Mouse (Mus musculus): ENCODE measurements around the gene Arf6.
"Not testable (repeated sequence)": the region's sequence is repeated elsewhere in the genome, so short reads cannot be mapped to it uniquely, and the experiment has no call there.

The Arf6 gene

GRCm38 (mm10) chr12:69371854-69372671 lies at the start of gene Arf6, which contains the start of gene Gm9887:
Gene Arf6, plus strand, starts transcription at chr12:69372150.
Gene Gm9887, minus strand, starts transcription at chr12:69372458.
- DNase-seq (ENCODE audit: low spot score): peak; percentile 100

- no peak for DNase-seq (ENCODE audit: low spot score)
Observed at GRCm38 (mm10) chr12:69331187-69331586, 40.8 kb upstream of the Arf6 start.

DNA sequence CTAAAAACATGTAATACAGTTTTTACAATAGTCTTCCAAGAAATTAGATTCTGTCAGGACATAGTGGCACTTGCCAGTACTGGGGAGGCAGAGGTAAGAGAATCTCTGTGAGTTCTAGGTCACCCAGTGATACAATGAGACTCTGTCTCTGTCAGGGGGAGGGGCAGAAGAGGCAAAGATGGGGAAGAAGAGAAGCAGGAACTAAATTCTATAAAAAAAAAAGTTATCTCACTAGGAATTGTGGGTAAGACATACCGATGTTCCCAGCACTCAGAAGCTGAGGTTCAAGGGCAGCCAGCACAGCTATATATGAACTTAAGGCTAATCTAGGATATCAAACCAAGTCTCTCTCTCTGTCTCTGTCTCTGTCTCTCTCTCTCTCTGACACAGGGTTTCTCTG lies 39.8 kb upstream of the Arf6 start:
- no peak for DNase-seq (ENCODE audit: low spot score)

GRCm38 (mm10) chr12:69333547-69333946 lies 38.4 kb upstream of the Arf6 start:
- DNase-seq (ENCODE audit: low spot score): peak; percentile 52

GRCm38 (mm10) chr12:69349928-69350327 lies 22.0 kb upstream of the Arf6 start:
- DNase-seq (ENCODE audit: low spot score): no peak

GRCm38 (mm10) chr12:69351685-69352084 lies 20.3 kb upstream of the Arf6 start:
- DNase-seq (ENCODE audit: low spot score): no peak

DNA sequence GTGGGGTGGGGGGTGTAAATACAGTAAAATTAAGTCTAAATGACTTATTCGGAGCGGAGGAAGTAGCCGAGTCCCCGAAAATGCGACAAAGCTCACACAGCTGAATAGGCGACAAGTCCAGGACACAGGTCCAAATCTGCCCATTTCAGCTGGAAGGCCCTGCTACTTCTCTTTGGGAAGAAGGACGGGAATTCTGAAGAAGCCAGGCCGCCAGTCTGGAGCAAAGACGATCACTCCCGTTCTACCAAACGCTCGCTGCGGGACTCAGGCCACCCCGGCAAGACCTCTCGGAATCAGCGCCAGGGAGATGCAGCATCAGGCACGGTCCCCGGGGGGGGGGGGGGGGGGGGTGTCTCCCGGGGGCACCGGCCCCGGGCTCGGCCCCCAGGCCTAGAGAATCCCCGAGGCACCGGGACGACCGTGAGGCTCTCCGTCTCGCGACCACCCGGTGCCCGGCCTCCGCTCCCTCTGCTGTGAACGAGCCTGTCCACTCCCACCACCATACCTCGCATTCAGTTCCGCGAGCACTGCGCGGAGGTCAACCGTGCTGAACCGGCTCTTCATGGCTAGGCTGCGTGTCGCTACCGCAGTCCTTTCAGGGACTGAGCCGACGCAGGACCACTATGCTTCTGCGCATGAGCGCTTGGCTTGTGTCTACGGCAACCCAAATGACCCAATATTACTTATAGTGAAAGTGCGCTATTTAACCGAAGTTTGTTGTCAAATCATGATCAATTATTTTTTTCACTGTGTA lies 15.2 kb upstream of the Arf6 start, which contains the start of gene Nemf:
Gene Nemf (minus strand): TSS at position 620 of the 754 bp plus-strand sequence.
- peak; percentile 83 for DNase-seq (ENCODE audit: low spot score)

DNA sequence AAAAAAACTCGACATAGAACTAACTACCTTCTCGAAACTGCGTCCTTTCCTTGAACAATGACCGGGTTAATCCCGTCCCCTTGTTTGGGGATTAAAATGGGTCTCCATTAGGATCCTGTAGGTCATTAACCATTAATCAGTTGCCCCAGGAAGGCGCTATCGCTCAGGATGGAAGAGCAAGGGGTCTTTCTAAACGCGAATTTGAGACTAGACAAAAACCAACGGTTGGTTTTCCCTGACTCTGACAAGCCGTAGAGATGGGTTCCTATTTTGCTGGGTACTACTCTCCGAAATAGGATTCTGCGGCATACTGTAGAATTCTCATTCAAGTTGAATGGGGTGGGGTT lies 14.7 kb upstream of the Arf6 start:
- DNase-seq (ENCODE audit: low spot score): no peak

DNA sequence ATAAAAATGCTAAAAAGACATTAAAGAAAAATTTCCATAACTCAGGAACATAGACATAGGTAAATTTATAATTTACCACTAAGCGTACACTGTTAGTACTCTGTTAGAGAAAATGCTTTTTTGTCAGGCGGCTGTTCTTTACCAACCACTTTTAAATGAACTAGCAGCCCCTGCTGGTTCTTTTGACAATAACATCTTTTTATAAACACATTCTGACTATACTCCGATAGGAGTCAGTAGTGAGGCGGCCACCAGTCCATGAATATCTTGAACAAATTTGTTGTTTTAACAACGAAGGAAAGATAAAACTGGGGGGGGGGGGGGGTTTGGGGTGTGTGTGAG lies 11.3 kb upstream of the Arf6 start:
- DNase-seq (ENCODE audit: low spot score): no peak

- peak; percentile 99 for DNase-seq (ENCODE audit: low spot score)
Observed at GRCm38 (mm10) chr12:69360997-69361899, 10.7 kb upstream of the Arf6 start.

GRCm38 (mm10) chr12:69361919-69362318 lies 10.0 kb upstream of the Arf6 start:
- DNase-seq (ENCODE audit: low spot score): no peak

DNA sequence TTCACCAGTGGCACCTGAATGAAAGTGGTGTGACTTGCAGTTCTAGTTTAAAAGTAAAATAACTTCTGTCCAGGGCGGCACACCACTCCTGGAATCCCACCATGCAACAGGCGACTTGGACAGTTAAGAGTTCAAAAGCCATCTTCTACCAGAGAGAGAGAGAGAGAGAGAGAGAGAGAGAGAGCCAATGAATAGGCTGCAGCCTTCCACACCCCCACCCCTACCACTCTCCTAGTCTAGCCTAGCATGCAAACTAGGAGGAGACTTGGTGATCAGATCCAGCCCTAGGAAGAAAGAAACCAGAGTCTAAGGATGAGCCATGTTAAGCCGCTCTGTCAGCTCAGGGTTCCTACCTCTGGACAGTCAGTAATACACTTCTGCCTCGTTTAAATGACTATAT lies 9.6 kb upstream of the Arf6 start:
- no peak for DNase-seq (ENCODE audit: low spot score)

DNA sequence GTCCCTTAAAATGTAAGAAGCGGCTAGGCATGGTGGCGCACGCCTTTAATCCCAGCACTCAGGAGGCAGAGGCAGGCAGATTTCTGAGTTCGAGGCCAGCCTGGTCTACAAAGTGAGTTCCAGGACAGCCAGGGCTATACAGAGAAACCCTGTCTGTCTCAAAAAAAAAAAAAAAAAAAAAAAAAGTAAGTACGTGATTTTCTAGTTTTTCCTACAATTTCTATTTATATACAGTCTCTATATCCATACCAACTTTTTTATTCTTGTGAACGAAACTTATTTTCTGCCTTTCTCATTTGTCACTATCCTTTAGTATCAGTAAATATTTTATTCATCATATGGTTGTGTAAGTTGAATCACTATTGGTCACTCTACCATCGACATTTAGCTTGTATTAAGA lies 8.8 kb upstream of the Arf6 start:
- not testable (repeated sequence) for DNase-seq (ENCODE audit: low spot score)

- peak; percentile 87 for DNase-seq (ENCODE audit: low spot score)
Observed at GRCm38 (mm10) chr12:69363899-69364762, 7.8 kb upstream of the Arf6 start.

DNA sequence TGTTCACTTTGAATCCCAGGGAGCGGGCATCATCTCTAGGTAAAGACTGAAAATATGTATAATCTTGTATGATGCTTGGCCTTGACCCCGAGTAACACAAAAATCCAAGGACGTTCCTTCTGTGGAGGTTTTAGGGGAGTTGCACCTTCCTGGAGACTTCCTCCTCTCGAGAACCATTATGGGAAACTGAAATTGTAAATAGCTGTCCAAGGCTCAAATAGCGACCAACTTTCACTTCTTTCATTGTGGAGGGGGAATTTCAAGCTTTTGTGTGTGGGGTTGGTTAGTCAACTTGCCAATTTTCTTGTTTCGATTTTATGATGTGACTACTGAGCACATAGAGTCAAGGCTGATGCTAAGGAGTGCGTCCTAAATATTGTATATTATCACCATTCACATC lies 6.2 kb upstream of the Arf6 start:
- DNase-seq (ENCODE audit: low spot score): no peak

- DNase-seq (ENCODE audit: low spot score): no peak
Observed at GRCm38 (mm10) chr12:69366424-69366823, 5.5 kb upstream of the Arf6 start.

DNA sequence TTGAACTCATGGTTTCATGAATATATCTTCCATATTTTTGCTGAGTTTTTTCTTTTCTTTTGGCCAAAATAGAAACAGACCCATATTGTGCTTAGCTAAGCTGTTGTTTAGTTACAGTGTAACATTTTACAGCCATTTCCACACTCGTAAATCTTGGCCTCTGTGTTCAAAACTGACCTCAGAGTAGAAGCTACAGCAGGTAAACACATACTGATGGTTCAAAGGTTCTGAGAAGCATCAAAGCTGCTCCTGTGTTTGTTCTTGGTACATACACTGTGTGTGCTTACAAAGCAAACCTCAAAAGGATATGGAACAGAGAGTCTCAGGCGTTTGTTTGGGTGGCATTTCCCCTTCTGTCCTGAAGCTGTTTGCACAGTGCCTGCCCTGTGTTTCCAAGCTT lies 4.4 kb upstream of the Arf6 start:
- DNase-seq (ENCODE audit: low spot score): no peak

- DNase-seq (ENCODE audit: low spot score): no peak
Observed at GRCm38 (mm10) chr12:69370936-69371335, 1.0 kb upstream of the Arf6 start.

- no peak for DNase-seq (ENCODE audit: low spot score)
Observed at GRCm38 (mm10) chr12:69371421-69371853, 513 bp upstream of the Arf6 start.

- DNase-seq (ENCODE audit: low spot score): no peak
Observed at GRCm38 (mm10) chr12:69372731-69373331, 881 bp downstream of the Arf6 start.
